Mouse (Mus musculus) monocyte, adult 59 days (primary cell): ENCODE results near the gene Abcb7. TPM values are rescaled to one million over a fixed set of nuclear protein-coding genes. Genes with fewer than 3 reads are reported as not detected.

Experiments
- total RNA-seq, 2 experiments: library from RNA; stranded (reverse); gene quantifications; one replicate each; pipeline ENCODE4 v1.2.4; 2023

The Abcb7 gene
- 10 to 100 TPM; 31.3 to 36.4 TPM for total RNA-seq

DNA sequence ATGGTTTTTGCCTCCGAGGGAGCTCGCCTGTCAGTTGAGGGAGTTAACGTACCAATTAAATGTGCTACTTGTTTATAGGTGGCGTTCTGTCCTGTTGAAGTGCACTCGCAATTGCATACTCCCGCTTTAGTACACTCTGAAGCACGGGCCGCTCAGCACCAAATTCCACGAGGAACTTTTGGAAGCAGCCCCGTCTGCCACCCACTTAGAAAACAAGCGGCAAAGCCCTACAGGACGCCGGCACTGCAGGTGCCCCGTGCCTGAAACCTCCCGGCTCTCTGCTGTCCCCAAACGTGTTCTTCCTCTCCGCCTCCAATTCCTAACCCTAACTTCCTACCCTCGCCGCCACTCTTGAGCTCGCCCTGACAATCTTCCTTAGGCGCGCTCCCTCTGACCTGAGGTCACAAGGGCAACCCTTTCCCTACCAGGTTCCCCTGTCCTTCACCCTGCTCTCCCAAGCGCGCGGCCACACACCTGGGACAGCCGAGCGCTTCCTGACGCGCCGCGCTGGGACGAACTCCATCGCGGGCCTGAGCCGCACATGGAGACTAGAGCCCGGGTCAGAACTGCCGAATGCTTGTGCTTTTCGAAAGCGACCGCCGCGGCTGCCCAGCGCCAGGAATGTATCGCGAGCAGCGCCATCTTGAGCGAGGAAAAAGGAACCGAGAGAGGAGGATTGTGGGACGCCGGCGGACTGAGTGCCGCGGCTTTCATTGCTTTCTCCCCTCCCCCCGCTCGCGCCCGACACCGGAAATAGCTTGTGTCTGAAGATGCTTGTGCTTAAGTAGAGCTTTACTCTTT, at the start of gene Abcb7:
Abcb7 (minus strand) TSS at position 674 of the 801 bp plus-strand sequence.

Other genes with a start within 250 kb of the Abcb7 start
- not detected for gene Nexmif, start 212.7 kb downstream of the Abcb7 start, total RNA-seq
- 10 to 100 TPM; 12.1 to 20.4 TPM for gene Uprt, start 69.0 kb upstream of the Abcb7 start, total RNA-seq